Mouse (Mus musculus) skeletal muscle tissue, adult 2 months (tissue): ENCODE measurements around the gene Ngf.

Experiments
- DNase-seq: peaks from one replicate; pipeline ENCODE4 v3.0.0-alpha.2; 2012; ENCODE audit warnings: low read depth, low spot score

The Ngf gene

GRCm38 (mm10) chr3:102469713-102470448 is at the start of gene Ngf:
Gene Ngf, plus strand, starts transcription at chr3:102469919.
- DNase-seq, result no peak

DNA sequence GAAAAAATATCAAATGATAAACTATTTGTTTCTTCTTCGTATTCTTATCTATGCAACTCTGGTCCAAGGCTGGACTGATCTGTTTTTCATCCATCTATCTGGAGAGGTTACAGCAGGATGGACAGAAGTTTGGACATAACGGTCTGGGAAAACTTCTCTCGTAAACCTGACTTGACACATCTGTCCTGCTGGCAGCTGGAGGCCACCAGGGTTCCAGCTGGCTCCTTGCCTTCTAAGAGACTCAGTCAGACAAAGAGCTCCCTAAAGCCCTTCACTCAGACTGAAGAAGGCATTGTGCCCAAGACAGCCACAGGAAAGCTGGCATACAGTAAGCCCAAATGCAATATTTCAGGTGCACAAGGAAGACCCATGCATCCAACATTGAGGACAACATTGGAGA is 24.2 kb upstream of the Ngf start:
- DNase-seq, result peak; percentile 58

- DNase-seq, result peak; percentile 19
Observed at GRCm38 (mm10) chr3:102446691-102447090, 23.0 kb upstream of the Ngf start.

DNA sequence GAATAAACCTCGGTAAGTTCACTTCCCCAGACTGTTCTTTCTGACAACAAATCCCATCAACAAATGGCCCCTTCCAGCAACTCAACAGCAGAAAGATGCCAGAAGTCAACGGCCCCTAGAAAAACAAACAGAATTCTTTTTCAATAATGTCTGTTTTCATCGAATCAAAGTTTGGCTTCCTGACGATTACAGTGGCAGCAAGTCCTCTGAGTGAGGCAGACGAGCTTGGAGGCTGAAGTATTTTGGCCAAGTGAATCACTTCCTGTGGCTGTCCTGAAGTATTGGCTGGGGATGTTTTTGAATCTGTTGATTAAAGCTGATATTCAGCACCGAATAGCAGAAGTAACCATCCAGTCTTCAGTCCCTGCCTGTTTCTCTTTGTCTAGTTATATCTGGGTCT is 15.2 kb upstream of the Ngf start:
- DNase-seq, result no peak

DNA sequence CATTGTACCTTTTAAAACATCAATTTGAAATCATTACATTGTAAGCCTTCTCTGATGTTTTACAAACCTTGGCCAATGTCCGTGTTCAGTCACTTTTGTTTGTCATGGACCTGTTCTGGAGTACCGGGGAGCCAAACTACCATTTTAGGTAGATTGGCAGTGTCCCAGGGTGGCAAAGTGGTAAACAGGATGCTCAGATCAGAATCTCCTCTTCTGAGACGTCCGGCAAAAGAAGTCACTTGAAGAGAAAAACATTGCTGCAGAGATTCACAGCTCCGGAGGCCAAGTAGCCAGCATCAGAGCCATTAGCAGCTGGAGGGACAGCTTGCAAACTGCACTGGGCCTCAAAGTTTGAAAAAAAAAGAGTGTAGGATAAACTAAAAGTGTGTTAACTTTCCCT is 9.2 kb upstream of the Ngf start:
- DNase-seq, result no peak

DNA sequence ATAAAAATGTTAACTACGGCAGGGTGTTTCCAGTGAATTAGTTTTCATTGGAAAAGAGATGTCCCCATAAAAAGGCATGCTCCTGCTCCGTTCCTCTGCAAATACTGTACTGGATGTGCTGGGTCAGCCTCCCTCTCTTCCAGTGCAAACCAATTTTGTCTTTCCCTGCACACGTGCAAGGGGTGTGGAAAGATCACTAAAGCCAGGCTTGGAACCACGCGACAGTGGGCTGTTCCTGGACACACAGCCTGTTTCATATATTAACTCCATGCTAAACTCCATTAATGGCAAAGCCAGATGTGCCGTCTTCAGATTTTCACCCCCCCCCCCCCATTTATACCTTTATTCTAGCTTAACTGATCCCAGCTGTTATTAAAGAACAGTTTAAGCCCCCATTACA is 8.7 kb upstream of the Ngf start:
- no peak for DNase-seq

DNA sequence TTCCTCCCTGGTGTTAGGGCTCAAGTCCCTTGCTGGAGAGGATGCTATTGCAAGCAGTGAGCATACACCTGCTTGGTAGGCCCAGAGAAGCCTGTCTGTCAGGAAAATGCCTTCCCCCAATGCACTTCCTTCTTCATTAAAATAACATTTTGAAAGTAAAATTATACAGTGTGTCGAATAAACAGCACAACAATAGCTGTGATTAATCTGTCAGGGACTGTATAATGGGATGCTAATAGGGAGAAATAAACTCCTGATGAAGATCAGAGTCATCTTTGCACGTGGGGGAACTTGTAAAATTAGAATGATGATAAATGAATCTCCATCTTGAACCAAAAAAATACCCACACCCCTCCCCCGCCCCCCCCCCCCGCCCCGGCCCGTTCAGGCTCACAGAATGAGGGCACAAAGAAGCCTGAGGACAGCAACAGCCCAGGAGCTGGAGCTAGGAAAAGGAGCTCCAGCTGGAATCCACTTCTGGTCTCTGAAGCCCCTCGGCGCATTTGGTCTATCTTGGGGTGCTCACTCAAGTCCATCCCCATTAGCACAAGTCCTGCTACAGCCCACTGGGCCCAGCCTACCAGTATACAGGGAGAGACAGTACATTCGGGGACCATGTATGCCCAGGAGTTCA is 6.9 kb upstream of the Ngf start:
- no peak for DNase-seq

DNA sequence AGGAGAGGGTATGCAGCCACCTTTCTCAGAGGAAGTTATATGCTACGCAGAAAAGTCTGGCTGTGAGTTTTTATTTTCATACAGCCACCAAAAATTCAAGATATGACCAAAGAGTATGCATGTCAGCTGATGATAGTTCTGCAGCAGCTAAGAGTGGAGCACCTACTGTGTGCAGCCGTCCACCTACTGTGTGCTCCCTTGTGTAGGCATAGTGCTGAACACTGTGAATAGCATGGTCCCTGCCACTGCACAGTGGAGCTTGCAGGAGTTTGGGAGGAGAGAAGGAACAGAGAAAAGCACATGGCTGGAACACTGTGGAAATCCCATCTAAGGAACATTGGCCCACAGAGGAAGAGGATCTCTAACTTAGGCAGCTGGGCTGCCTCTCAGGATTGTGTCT is 6.4 kb upstream of the Ngf start:
- DNase-seq, result no peak

- no peak for DNase-seq
Observed at GRCm38 (mm10) chr3:102466587-102466986, 3.1 kb upstream of the Ngf start.

DNA sequence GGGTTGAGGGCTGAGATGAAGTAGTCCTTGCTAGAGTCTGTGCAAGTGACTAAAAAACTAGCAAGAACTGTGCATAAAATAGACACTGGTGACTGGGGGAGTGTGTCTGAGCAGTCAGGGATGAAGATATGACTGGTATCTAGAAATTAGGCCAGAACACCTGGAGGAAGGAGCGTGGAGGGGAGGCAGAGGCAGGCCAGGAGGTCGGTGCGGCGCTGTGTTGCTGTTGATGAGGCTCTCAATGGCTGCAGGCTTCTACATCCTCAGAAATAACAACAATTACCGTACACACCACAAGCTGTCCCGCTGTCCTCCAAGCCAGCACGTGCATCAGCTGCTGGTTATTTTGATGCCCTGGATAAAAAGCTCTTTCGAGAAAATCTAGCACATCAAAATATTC is 2.6 kb upstream of the Ngf start:
- DNase-seq, result no peak

DNA sequence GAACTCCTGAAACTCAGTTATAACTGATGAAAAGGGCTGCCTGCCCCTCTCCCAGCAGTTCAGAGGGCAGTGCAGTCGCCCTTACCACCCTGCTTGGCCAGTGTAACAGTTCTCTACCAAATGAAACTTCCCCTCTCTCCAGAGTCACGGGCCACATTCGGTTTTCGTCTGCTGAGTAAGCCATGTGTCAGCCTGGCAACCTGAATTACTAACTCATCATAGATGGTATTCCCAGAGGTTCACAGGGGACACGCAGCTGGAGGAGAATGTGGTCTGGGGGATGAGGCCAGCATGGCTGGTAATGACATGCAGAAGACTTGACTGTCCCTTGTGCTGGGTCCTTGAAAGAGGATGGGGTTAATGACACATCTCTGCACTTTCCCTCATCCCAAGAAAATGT is 1.5 kb downstream of the Ngf start:
- no peak for DNase-seq

DNA sequence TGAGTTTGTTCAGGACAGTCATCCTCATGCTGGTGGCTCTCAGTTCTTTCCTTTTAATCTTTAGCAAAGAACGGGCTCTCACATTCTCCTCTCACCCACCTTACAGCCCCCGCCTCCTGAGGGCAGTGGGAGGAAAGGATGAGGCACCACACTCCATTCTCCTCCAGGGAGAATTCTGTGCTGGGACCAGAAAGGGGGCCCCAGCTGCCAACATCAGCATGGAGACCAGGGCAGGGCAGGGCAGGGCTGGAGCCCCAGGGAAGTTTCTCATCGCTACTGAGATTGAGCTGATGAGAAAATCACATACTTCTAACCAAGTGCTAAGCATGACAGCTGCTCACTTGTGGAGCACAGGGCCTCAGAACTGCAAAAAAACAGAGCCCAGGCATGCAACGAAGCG is 2.1 kb downstream of the Ngf start:
- no peak for DNase-seq

DNA sequence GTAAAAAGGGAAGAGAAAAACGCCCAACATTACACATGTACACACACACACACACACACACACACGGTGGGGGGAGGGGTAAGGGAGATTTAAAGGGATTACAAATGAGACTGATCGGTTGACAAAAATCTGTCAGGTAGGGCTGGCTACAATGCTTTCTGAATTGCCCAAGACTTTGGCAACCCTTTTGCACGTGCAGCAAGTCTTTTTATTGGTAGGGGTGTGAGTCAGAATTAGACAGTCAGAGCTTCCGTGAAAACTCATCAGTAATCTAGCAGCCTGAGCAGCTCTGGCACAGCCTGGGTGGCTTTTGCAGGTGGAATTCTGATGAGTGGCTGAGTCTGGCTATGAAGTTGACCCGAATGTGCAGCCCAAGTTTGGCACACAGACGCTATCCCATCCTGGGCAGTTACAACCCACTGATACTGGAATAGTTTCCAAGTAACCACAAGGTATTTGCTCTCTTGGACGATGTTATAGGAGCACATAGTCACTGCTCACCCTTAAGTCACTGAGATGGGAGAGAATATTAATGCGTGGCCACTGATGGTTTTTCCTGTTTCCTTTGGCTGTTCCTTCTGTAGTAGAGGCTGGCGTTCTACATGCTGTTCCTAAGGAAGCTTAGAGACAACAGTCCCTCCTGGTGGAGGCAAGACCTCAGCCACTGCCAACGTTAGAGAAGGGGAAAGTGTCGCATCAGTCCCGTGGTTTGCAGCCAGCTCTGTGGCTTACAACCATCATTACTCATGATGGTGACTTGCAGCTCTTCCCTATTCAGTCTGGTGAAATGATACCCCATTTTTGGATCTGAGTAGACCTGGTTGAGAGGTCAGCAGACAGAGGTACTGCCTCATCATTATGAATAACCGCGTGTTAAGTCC is 4.8 kb downstream of the Ngf start:
- no peak for DNase-seq

GRCm38 (mm10) chr3:102477917-102478694 is 8.4 kb downstream of the Ngf start:
- peak; percentile 48 for DNase-seq

GRCm38 (mm10) chr3:102490393-102491123 is 20.8 kb downstream of the Ngf start:
- peak; percentile 18 for DNase-seq

GRCm38 (mm10) chr3:102498113-102498512 is 28.4 kb downstream of the Ngf start:
- DNase-seq, result no peak

DNA sequence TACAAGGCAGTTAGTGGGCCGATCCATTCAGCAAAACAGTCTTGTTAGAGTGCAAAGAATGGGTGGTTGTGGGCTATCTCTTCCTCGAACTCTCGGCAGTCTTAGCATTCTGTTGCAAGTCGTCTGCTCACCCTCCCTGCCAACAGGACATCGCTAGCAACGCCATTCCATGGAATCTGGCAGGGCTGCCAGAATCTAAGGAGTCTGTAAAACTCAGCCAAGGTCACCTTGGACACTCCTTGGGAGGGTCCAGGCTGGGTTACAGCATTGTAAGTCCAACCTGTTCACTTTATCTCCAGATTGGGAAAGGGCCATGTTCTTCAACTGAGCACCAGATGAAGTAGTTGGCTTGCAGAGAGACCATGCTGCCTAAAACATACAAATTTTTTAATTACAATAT is 29.2 kb downstream of the Ngf start:
- no peak for DNase-seq

GRCm38 (mm10) chr3:102500031-102500430 is 30.3 kb downstream of the Ngf start:
- DNase-seq, result peak; percentile 27

DNA sequence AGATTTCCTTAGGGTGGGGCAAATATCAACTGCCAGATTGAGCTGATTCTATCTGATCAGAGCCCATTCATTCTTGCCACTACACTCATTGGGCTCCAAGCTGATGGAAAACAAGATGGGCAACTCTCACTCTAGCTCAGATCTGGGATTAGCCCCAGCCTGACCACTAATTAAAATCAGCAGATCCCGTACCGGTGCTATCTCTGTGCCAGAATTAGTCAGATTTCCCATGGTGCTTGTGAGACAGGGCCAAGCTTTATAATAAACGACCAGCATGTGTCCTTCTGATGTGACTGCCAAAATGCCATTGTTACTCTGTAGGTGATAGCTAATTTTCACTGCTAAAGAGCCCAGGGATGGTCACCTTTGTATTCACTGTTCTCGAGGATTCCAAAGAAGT is 31.5 kb downstream of the Ngf start:
- no peak for DNase-seq

- no peak for DNase-seq
Observed at GRCm38 (mm10) chr3:102505129-102505528, 35.4 kb downstream of the Ngf start.

DNA sequence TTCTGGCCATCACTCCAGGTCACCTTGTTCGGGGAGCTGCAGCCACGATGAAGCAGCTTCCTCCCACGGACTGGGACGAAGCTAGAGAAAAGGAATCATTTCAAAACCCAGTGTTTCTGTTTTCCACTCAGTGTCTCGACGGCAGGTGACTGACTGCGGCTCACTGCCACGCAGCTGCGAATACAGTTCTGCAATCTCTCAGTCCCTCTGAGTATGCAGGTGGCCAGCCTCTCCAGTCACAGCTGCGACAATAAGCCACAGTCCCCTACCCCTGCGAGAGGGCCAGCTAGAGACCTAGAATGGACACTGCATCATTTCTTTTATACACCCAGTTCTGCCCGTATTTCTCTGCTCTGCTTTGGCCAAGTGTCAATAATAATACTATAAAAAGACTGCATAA is 36.3 kb downstream of the Ngf start:
- DNase-seq, result no peak
